Mouse (Mus musculus): ENCODE results near the gene Nprl3.

DNA sequence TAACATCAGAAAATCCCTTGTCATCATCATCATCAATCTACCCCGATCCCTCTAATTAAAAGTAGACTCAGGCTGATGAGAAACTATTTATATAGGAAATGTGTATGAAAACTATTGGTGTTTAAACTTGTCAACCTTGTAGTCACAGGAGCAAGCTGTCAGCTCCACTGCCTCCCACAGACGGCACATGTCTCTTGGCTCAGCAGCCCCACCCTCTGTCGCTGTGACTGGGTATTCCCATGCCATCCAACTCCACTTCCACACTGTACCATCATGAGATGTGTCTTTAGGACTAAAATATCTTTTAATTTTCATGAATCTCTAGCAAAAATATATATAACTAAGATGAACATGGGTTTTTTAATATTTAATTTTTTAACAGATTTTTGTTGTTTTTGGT is 19.2 kb downstream of the Nprl3 start:
- TF ChIP-seq POLR2A (IDR thresholded peaks at IDR 0.05; ENCODE audit: control insufficient read depth, extremely low read depth, insufficient read depth, low read length, poor library complexity) (no peak), CTCF (IDR thresholded peaks at IDR 0.05; ENCODE audit: borderline replicate concordance, control insufficient read depth, extremely low read depth, insufficient read depth, low read length, poor library complexity) (no peak)

All from thymus, adult 2 months (tissue).